Mouse (Mus musculus) urinary bladder, postnatal 0 days (tissue): ENCODE measurements around the gene Ghdc. TPM values are rescaled to one million over a fixed set of nuclear protein-coding genes. Genes with fewer than 3 reads are reported as not detected.

Experiments
- polyA plus RNA-seq: library from polyadenylated mRNA; unstranded; fragments of >200 nt; fragmentation: Nextera tagmentation; extraction: Ambion mirVana; gene quantifications from 2 replicates; pipeline ENCODE4 v1.2.1, GENCODE M21; 2015

Gene Ghdc
- polyA plus RNA-seq: 7.1 and 8.0 TPM in 2 replicates

DNA sequence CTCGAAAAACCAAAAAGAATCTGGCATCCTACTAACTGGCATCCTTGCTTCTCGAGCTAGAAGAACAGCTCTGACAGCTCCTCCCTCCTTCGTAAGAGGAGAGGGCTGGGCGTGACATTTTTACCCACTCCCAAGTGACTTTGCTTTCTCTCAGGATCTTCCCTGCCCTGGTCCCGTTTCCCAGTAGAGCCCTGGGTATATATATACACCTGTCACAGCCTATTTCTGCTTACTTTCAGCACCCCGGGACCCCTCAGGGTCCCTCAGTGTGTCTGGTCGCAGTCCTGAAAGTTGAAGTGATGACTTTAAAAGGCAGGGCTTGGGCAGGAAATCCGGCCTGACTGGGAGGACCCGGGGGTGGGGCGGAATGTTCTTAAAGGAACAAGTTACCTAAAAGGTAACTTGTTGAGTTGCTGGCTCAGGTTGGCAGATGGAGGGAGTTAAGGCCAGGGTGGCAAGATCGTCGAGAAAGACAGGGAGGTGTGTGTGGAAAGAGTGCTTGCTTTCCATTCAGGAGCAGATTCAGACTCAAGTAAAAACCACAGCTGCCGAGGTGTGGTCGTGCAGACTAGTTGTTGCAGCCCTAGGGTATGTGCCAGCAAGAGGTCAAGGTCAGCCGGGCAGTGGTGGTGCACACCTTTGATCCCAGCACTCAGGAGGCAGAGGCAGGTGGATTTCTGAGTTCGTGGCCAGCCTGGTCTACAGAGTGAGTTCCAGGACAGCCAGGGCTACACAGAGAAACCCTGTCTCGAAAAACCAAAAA, at the start of gene Ghdc:
Ghdc (minus strand) TSS at position 312 of the 763 bp plus-strand sequence.

DNA sequence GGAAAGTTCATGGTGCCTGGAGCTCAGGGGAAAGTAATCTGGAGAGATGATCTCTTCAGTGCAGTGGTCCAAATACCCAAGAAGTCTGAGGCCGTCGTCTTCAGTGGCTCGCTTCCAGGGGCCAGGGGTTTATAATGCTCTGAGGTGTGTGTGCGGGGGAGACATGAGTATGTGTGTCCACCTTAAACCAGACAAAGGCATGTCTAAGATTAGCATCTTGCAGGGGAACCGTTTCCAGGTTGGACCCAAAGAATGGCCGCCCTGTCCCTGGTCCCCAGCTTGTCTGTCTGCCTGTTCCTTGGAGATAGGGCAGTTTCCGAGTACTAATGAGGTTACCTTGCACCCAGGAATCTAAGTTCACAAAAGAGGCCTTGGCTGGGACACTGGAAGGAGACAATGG, 7.9 kb downstream of the Ghdc start, which contains the start of gene Hcrt:
Hcrt (minus strand) TSS at position 101 of the 400 bp plus-strand sequence.

DNA sequence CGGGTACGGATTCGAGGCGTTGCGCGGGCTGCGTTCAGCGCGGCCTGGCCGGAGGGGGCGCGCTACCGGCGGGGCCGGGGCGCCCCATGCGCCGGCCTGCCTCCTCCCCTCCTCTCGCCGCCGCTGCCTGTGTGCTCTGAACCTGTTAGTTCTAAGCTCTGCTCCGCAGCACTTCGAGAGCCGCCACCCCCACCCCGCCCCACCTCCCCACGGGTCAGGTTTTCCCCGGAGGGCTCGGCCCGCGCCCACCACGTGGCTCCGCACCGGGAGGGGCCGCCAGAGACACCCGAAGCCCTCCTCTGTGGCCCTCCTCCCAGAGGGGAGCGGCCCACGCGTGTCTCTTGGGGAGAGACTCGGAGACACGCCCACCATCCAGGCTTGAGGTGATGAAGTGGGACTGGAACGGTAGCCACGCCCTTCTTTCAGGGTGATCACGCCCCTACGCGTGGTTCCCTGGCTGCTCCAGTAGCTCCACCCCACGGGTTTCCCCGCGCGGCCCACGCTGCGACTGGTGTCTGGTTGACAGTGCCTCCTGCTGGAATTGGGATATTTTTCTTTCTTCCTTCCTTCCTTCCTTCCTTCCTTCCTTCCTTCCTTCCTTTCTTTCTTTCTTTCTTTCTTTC, 11.0 kb downstream of the Ghdc start, which contains the start of gene Kcnh4:
Kcnh4 (minus strand) TSS at position 332 of the 623 bp plus-strand sequence.

DNA sequence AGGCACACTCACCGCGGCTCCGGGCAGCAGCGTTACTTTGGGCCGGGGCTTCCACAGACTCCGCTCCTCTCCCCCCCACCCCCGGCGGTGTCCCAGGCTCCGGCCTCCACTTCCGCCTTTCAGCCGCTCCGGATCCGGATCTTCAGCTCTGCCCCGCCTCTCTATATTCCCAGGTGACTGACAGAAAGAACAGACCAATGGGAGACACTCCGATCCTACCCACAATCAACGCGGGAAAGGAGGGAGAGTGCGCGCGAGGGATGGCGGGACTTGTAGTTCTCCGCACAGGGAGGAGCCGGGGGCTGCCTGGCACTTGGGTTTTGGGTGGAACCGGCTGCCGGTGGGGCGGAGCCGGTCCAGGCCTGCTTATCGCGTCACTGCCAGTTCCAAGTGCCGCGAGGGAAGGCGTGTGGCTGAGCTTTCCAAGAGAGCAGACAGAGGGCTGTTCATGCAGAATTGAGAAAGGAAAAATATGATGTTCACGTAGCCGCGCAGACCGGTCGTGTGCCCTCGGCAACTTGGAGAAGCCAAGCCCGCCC, 32.6 kb downstream of the Ghdc start, which contains the start of gene Rab5c:
Rab5c (minus strand) TSS at position 150 of the 539 bp plus-strand sequence.

Other genes starting within 250 kb of the Ghdc start
- gene Acly, start 243.0 kb downstream of the Ghdc start, polyA plus RNA-seq: 81.8 and 108 TPM in 2 replicates
- 0.18 and 0.28 TPM in 2 replicates for gene Ttc25, start 225.3 kb downstream of the Ghdc start, polyA plus RNA-seq
- 62.8 and 69.7 TPM in 2 replicates for gene Cnp, start 196.1 kb downstream of the Ghdc start, polyA plus RNA-seq
- 46.9 and 52.8 TPM in 2 replicates for gene Nkiras2, start 151.7 kb downstream of the Ghdc start, polyA plus RNA-seq
- gene Dnajc7, start 150.8 kb downstream of the Ghdc start, polyA plus RNA-seq: 95.8 and 98.6 TPM in 2 replicates
- gene Zfp385c, start 78.5 kb downstream of the Ghdc start, polyA plus RNA-seq: 0.22 and 0.24 TPM in 2 replicates
- 3.5 and 4.4 TPM in 2 replicates for gene Dhx58, start 66.7 kb downstream of the Ghdc start, polyA plus RNA-seq
- gene Kat2a, start 58.5 kb downstream of the Ghdc start, polyA plus RNA-seq: 18.9 and 19.5 TPM in 2 replicates
- gene Hspb9, start 57.1 kb downstream of the Ghdc start, polyA plus RNA-seq: 0.35 TPM in 1 of 2 replicates, not detected in the other
- gene Rab5c, start 32.7 kb downstream of the Ghdc start, polyA plus RNA-seq: 20.9 and 21.9 TPM in 2 replicates
- not detected in 2 replicates for gene Kcnh4, start 11.0 kb downstream of the Ghdc start, polyA plus RNA-seq
- not detected in 2 replicates for gene Hcrt, start 8.0 kb downstream of the Ghdc start, polyA plus RNA-seq
- gene Stat5b, start 79.8 kb upstream of the Ghdc start, polyA plus RNA-seq: 12.8 and 15.7 TPM in 2 replicates
- 3.7 and 4.5 TPM in 2 replicates for gene Stat5a, start 88.4 kb upstream of the Ghdc start, polyA plus RNA-seq
- 90.7 and 115 TPM in 2 replicates for gene Stat3, start 168.6 kb upstream of the Ghdc start, polyA plus RNA-seq
- gene Cavin1, start 199.9 kb upstream of the Ghdc start, polyA plus RNA-seq: 779 and 981 TPM in 2 replicates
- 51.3 and 56.7 TPM in 2 replicates for gene Atp6v0a1, start 238.5 kb upstream of the Ghdc start, polyA plus RNA-seq